Mouse (Mus musculus) gastrocnemius, postnatal 10 days (tissue): Measurements from ENCODE around the gene Nr3c2. TPM values are rescaled to one million over a fixed set of nuclear protein-coding genes. Genes with fewer than 3 reads are reported as not detected.

Source experiments
- DNase-seq: peaks from one replicate; pipeline ENCODE4 v3.0.0; 2021; ENCODE audit warnings: mixed read lengths
- long read RNA-seq, 2 experiments: library from polyadenylated mRNA; stranded (forward); transcript quantifications; one replicate each; pipeline ENCODE4 v2.0.0; 2021
- total RNA-seq, 2 experiments: library from RNA; stranded (reverse); gene quantifications; 2 replicates each; pipeline ENCODE4 v1.2.3; 2021

Gene Nr3c2
- total RNA-seq: 10 to 100 TPM in 1 of 2 experiments, 1 to 10 TPM in 1; 8.2 to 11.2 TPM
- long read RNA-seq, experiment 1, full-length matches to known transcripts: 2 of 9 reads
- long read RNA-seq, experiment 1, partial matches to known transcripts: 4 of 9 reads
- long read RNA-seq, experiment 1, other reads (novel, unspliced or antisense): 3 of 9 reads
- long read RNA-seq, experiment 2, full-length matches to known transcripts: 5 of 10 reads
- long read RNA-seq, experiment 2, partial matches to known transcripts: 1 of 10 reads
- long read RNA-seq, experiment 2, other reads (novel, unspliced or antisense): 4 of 10 reads

GRCm38 (mm10) chr8:76899411-76900154 is at the start of gene Nr3c2:
Gene Nr3c2, plus strand, starts transcription at chr8:76899442.
- DNase-seq: peak; percentile 34

- DNase-seq: no peak
Measured at GRCm38 (mm10) chr8:76858534-76858933, 40.7 kb upstream of the Nr3c2 start.

- DNase-seq: no peak
Measured at GRCm38 (mm10) chr8:76859709-76860108, 39.5 kb upstream of the Nr3c2 start.

- DNase-seq: no peak
Measured at GRCm38 (mm10) chr8:76863066-76863465, 36.2 kb upstream of the Nr3c2 start.

GRCm38 (mm10) chr8:76876809-76877208 is 22.4 kb upstream of the Nr3c2 start:
- DNase-seq: no peak

- DNase-seq: no peak
Measured at GRCm38 (mm10) chr8:76897050-76897449, 2.2 kb upstream of the Nr3c2 start.

- peak; percentile 79 for DNase-seq
Measured at GRCm38 (mm10) chr8:76898721-76899410, 376 bp upstream of the Nr3c2 start.

- DNase-seq: peak; percentile 56
Measured at GRCm38 (mm10) chr8:76900155-76901141, 1.2 kb downstream of the Nr3c2 start.

GRCm38 (mm10) chr8:76901430-76902204 is 2.4 kb downstream of the Nr3c2 start:
- DNase-seq: peak; percentile 92

- DNase-seq: no peak
Measured at GRCm38 (mm10) chr8:76902205-76903078, 3.2 kb downstream of the Nr3c2 start.

GRCm38 (mm10) chr8:76911206-76911605 is 12.0 kb downstream of the Nr3c2 start:
- DNase-seq: no peak

GRCm38 (mm10) chr8:76912678-76913077 is 13.4 kb downstream of the Nr3c2 start:
- DNase-seq: no peak

- no peak for DNase-seq
Measured at GRCm38 (mm10) chr8:76913207-76913606, 14.0 kb downstream of the Nr3c2 start.

GRCm38 (mm10) chr8:76915260-76915659 is 16.0 kb downstream of the Nr3c2 start:
- no peak for DNase-seq

GRCm38 (mm10) chr8:76919546-76919945 is 20.3 kb downstream of the Nr3c2 start:
- no peak for DNase-seq

GRCm38 (mm10) chr8:76924150-76924549 is 24.9 kb downstream of the Nr3c2 start:
- no peak for DNase-seq

GRCm38 (mm10) chr8:76928326-76928725 is 29.1 kb downstream of the Nr3c2 start:
- DNase-seq: no peak

- no peak for DNase-seq
Measured at GRCm38 (mm10) chr8:76928808-76929207, 29.6 kb downstream of the Nr3c2 start.

GRCm38 (mm10) chr8:76965046-76965445 is 65.8 kb downstream of the Nr3c2 start:
- no peak for DNase-seq

GRCm38 (mm10) chr8:76971187-76971586 is 71.9 kb downstream of the Nr3c2 start:
- DNase-seq: no peak
